Mouse (Mus musculus) brown adipose tissue, adult 24 weeks (tissue): ENCODE measurements at regions not wholly inside any gene's neighbourhood (a gene's known extent, or its start where the extent isn't known, plus 50 kb on each side); places are given as distances from the start of the nearest gene placed in this dataset.

Source experiments
- H3K27ac ChIP-seq: fragments of 200-500 bp; replicated peaks from 2 replicates; pipeline ENCODE4 v1.5.1; 2012; ENCODE audit warnings: low read depth, mild to moderate bottlenecking, low read length
- H3K4me1 ChIP-seq: fragments of 200-500 bp; 2 replicates; pipeline ENCODE4 v1.6.1; 2012; ENCODE audit warnings: low read length, mixed read lengths; ENCODE audit not compliant: control insufficient read depth, insufficient read depth, insufficient read length
- H3K4me3 ChIP-seq: fragments of 200-500 bp; 2 replicates; pipeline ENCODE4 v1.5.1; 2012; ENCODE audit warnings: low read depth, mild to moderate bottlenecking, low read length, moderate library complexity; ENCODE audit not compliant: insufficient read depth

DNA sequence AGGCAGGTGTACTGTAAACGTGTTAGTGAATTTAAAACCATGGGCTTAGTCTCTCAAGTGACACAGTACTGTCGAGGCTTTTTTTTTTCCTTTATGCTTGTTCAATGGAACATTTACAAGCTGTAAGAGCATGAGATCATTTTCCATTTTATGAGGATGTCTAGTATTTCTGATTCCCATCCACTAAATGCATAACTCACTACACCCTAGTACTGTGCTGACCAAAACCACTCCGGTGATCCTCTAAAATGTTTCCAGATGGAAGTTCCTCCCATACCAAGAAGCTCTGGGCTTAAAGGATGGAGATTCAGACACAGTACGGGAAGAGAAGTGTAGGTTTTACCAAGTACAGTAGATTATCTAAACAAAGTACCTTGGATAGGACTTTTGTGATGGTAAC is 50.3 kb upstream of the Gm6993 start:
- no peak overlapping the region for H3K4me3 ChIP-seq
- peaks cover 12% of the 10 kb centered on the region for H3K4me1 ChIP-seq
- no peak overlapping the region for H3K27ac ChIP-seq
